15 mouse cellular contexts compared by ENCODE assay signal in the genomic region with DNA sequence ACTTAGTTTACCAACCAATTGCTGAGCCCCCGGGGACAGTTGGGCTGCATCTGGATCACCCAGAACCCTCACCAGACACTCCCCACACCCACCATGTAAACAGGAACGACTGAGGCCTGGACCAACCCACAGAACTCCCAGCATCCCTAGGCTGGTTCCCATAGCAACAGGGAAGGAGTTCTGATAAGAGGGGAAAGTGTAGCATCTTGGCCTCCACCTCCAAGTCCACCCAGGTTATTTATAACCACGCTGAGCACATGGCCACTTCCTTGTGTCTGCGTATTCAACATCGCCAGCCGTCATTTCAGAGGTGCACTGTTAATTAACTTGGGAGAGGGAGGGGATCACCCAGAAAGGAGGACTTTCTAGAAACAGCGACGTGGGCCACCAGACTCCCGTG.
DNase-seq lines count a peak whose midpoint lies in the region; ATAC-seq and TF ChIP-seq lines count a peak whose summit lies in the region.
"Had no signal": no experiment of that assay in that cellular context is flagged by ENCODE, and none has a peak within 500 bp of the region (broad histone marks: within the 10 kb centered on the region; RNA-seq: fewer than 3 reads in every experiment).

No protein-coding gene starts in this region.

- H3K9ac ChIP-seq in forebrain, embryonic 13.5 days = no peak overlapping the region
- H3K9ac ChIP-seq in hindbrain, embryonic 13.5 days = no peak overlapping the region
- H3K9ac ChIP-seq in hindbrain, embryonic 11.5 days (ENCODE audit: low read depth, low read length) = no peak overlapping the region
- H3K9ac ChIP-seq in forebrain, postnatal 0 days = no peak overlapping the region
- H3K9ac ChIP-seq in midbrain, embryonic 13.5 days (replicated peaks) = no peak overlapping the region

- DNase-seq in forebrain, embryonic 10.5 days (ENCODE audit: extremely low spot score, low spot score) = no peak
- no peak for DNase-seq in hindbrain, embryonic 11.5 days (ENCODE audit: low spot score)
- DNase-seq in forebrain, postnatal 0 days = no peak
- DNase-seq: cerebellum, postnatal 25 days; gastrocnemius, postnatal 25 days; kidney, postnatal 10 days; liver; lung, postnatal 10 days; right cerebral cortex, postnatal 14 days had no signal

- no peak for ATAC-seq in forebrain, embryonic 13.5 days
- ATAC-seq in hindbrain, embryonic 13.5 days (ENCODE audit: low FRiP score) = no peak
- ATAC-seq in hindbrain, embryonic 11.5 days (ENCODE audit: low FRiP score) = no peak
- peak; percentile 35 for ATAC-seq in forebrain, postnatal 0 days
- ATAC-seq in midbrain, embryonic 13.5 days = no peak
- no peak for ATAC-seq in erythroblast, adult 5-6 weeks (replicated peaks; ENCODE audit: low FRiP score, poor library complexity, severe bottlenecking)
- no peak for ATAC-seq in megakaryocyte-erythroid progenitor cell, adult 5-6 weeks (replicated peaks; ENCODE audit: low FRiP score, low TSS enrichment, poor library complexity, severe bottlenecking)
- ATAC-seq: activated CD4-positive, CD25-positive, alpha-beta regulatory T cell, adult 4 months had no signal

- H3K4me1 ChIP-seq in forebrain, embryonic 10.5 days = peaks cover 27% of the 10 kb centered on the region
- H3K4me1 ChIP-seq in forebrain, embryonic 13.5 days = peaks cover 22% of the 10 kb centered on the region
- H3K4me1 ChIP-seq in hindbrain, embryonic 13.5 days (replicated peaks) = peaks cover 28% of the 10 kb centered on the region
- H3K4me1 ChIP-seq in hindbrain, embryonic 11.5 days (replicated peaks; ENCODE audit: control insufficient read depth, insufficient read depth, low read length) = 0 out of 2 replicates have a peak, but pooled peaks cover 3% of the 10 kb centered on the region
- peaks cover 16% of the 10 kb centered on the region for H3K4me1 ChIP-seq in forebrain, postnatal 0 days (ENCODE audit: insufficient read depth)
- peaks cover 20% of the 10 kb centered on the region for H3K4me1 ChIP-seq in midbrain, embryonic 13.5 days (replicated peaks)

- H3K9me3 ChIP-seq in forebrain, embryonic 10.5 days = peaks cover 5% of the 10 kb centered on the region; the same call in 1 of the 2 replicates
- no peaks in the 10 kb centered on the region; the same call in 1 of the 2 replicates for H3K9me3 ChIP-seq in forebrain, embryonic 13.5 days (replicated peaks)
- H3K9me3 ChIP-seq in hindbrain, embryonic 13.5 days = no peaks in the 10 kb centered on the region
- no peaks in the 10 kb centered on the region for H3K9me3 ChIP-seq in hindbrain, embryonic 11.5 days (ENCODE audit: control insufficient read depth, low read length)
- H3K9me3 ChIP-seq in forebrain, postnatal 0 days (ENCODE audit: low read length) = no peaks in the 10 kb centered on the region
- H3K9me3 ChIP-seq in midbrain, embryonic 13.5 days = 0 out of 2 replicates have a peak, but pooled peaks cover 4% of the 10 kb centered on the region

- 75% methylated on average over 9 of the region's 9 CpGs for WGBS in forebrain, embryonic 10.5 days
- 54% methylated on average over 9 of the region's 9 CpGs for WGBS in forebrain, embryonic 13.5 days
- 48% methylated on average over 9 of the region's 9 CpGs for WGBS in hindbrain, embryonic 13.5 days
- 70% methylated on average over 9 of the region's 9 CpGs for WGBS in hindbrain, embryonic 11.5 days
- WGBS in forebrain, postnatal 0 days = 38% methylated on average over 9 of the region's 9 CpGs
- 62% methylated on average over 9 of the region's 9 CpGs for WGBS in midbrain, embryonic 13.5 days

- H3K4me2 ChIP-seq in forebrain, embryonic 13.5 days = no peak overlapping the region
- H3K4me2 ChIP-seq in hindbrain, embryonic 13.5 days = no peak overlapping the region
- no peak overlapping the region for H3K4me2 ChIP-seq in hindbrain, embryonic 11.5 days (replicated peaks; ENCODE audit: low read depth, low read length)
- no peak overlapping the region for H3K4me2 ChIP-seq in forebrain, postnatal 0 days (ENCODE audit: low read depth)
- H3K4me2 ChIP-seq in midbrain, embryonic 13.5 days (replicated peaks) = no peak overlapping the region

- no peak overlapping the region for H3K4me3 ChIP-seq in forebrain, embryonic 10.5 days
- H3K4me3 ChIP-seq in forebrain, embryonic 13.5 days = no peak overlapping the region
- H3K4me3 ChIP-seq in hindbrain, embryonic 13.5 days = no peak overlapping the region
- H3K4me3 ChIP-seq in hindbrain, embryonic 11.5 days (ENCODE audit: low read depth, low read length) = no peak overlapping the region
- no peak overlapping the region for H3K4me3 ChIP-seq in forebrain, postnatal 0 days (ENCODE audit: low read depth, low read length)
- H3K4me3 ChIP-seq in midbrain, embryonic 13.5 days (replicated peaks) = no peak overlapping the region

- TF ChIP-seq CTCF in forebrain, postnatal 0 days (IDR thresholded peaks at IDR 0.05; ENCODE audit: low read depth) = no peak

- peaks cover 4% of the 10 kb centered on the region; the same call in 1 of the 2 replicates for H3K27me3 ChIP-seq in forebrain, embryonic 10.5 days (ENCODE audit: poor library complexity, severe bottlenecking)
- H3K27me3 ChIP-seq in forebrain, embryonic 13.5 days = no peaks in the 10 kb centered on the region
- no peaks in the 10 kb centered on the region for H3K27me3 ChIP-seq in hindbrain, embryonic 13.5 days
- H3K27me3 ChIP-seq in hindbrain, embryonic 11.5 days (ENCODE audit: control insufficient read depth, insufficient read depth, low read length) = no peaks in the 10 kb centered on the region
- no peaks in the 10 kb centered on the region for H3K27me3 ChIP-seq in forebrain, postnatal 0 days (ENCODE audit: insufficient read depth, low read length)
- no peaks in the 10 kb centered on the region for H3K27me3 ChIP-seq in midbrain, embryonic 13.5 days

- H3K27ac ChIP-seq in forebrain, embryonic 10.5 days = peak overlapping the region; percentile 73
- H3K27ac ChIP-seq in forebrain, embryonic 13.5 days = no peak overlapping the region
- peak overlapping the region; percentile 44 for H3K27ac ChIP-seq in hindbrain, embryonic 13.5 days
- no peak overlapping the region for H3K27ac ChIP-seq in hindbrain, embryonic 11.5 days (ENCODE audit: low read depth, low read length)
- no peak overlapping the region for H3K27ac ChIP-seq in forebrain, postnatal 0 days (ENCODE audit: low read depth, low read length)
- peak overlapping the region; percentile 53 for H3K27ac ChIP-seq in midbrain, embryonic 13.5 days

- H3K36me3 ChIP-seq in forebrain, embryonic 10.5 days (replicated peaks) = no peaks in the 10 kb centered on the region
- H3K36me3 ChIP-seq in forebrain, embryonic 13.5 days (ENCODE audit: poor library complexity, severe bottlenecking) = no peaks in the 10 kb centered on the region
- H3K36me3 ChIP-seq in hindbrain, embryonic 13.5 days = no peaks in the 10 kb centered on the region
- H3K36me3 ChIP-seq in hindbrain, embryonic 11.5 days (ENCODE audit: control insufficient read depth, insufficient read depth, low read length) = no peaks in the 10 kb centered on the region
- H3K36me3 ChIP-seq in forebrain, postnatal 0 days (ENCODE audit: insufficient read depth) = no peaks in the 10 kb centered on the region
- no peaks in the 10 kb centered on the region for H3K36me3 ChIP-seq in midbrain, embryonic 13.5 days

Comparison
In these comparisons a context has a peak if more than half of its experiments do, and no peak if none do; other contexts are left out.
1. H3K27ac ChIP-seq: peak in forebrain, embryonic 10.5 days (single experiment), hindbrain, embryonic 13.5 days (single experiment) and midbrain, embryonic 13.5 days (single experiment); none in forebrain, embryonic 13.5 days (single experiment), hindbrain, embryonic 11.5 days (single experiment) and forebrain, postnatal 0 days (single experiment).